Comparison of ENCODE assay signal across 23 mouse cellular contexts in genomic region chr10:3652522-3652921, GRCm38 (mm10).
"Had no signal": no experiment of that assay in that cellular context is flagged by ENCODE, and none has a peak within 500 bp of the region (broad histone marks: within the 10 kb centered on the region; RNA-seq: fewer than 3 reads in every experiment).

No protein-coding gene starts in this region.

- H3K4me1 ChIP-seq: liver, embryonic 13.5 days; megakaryocyte, embryonic 14.5 days; midbrain, embryonic 10.5 days; neural tube, embryonic 12.5 days; neural tube, embryonic 15.5 days had no signal

- H3K4me2 ChIP-seq: kidney, embryonic 15.5 days; liver, embryonic 13.5 days; neural tube, embryonic 12.5 days; neural tube, embryonic 15.5 days had no signal

- H3K9me3 ChIP-seq: kidney, embryonic 15.5 days; liver, embryonic 13.5 days; midbrain, embryonic 10.5 days; neural tube, embryonic 12.5 days; neural tube, embryonic 15.5 days had no signal

- ATAC-seq: inflammation-experienced regulatory T-cells, adult 6 months had no signal

- H3K36me3 ChIP-seq: kidney, embryonic 15.5 days; liver, embryonic 13.5 days; midbrain, embryonic 10.5 days; neural tube, embryonic 12.5 days; neural tube, embryonic 15.5 days had no signal

- H3K9ac ChIP-seq: kidney, embryonic 15.5 days; liver, embryonic 13.5 days; neural tube, embryonic 12.5 days; neural tube, embryonic 15.5 days had no signal

- H3K27me3 ChIP-seq: kidney, embryonic 15.5 days; liver, embryonic 13.5 days; megakaryocyte, embryonic 14.5 days; neural tube, embryonic 12.5 days; neural tube, embryonic 15.5 days had no signal

- H3K27ac ChIP-seq: kidney, embryonic 15.5 days; left cerebral cortex, adult 2 months; liver, embryonic 13.5 days; midbrain, embryonic 10.5 days; neural tube, embryonic 12.5 days; neural tube, embryonic 15.5 days had no signal

- DNase-seq: kidney, adult 11 months; kidney, adult 8-10 months; kidney, postnatal 10 days; kidney, postnatal 36 days; layer of hippocampus, postnatal 36 days; liver, embryonic 13.5 days; lung, adult 2 months; lung, postnatal 14 days; midbrain, embryonic 14.5 days; right cerebral cortex, adult 18-20 months; right cerebral cortex, postnatal 14 days; right cerebral cortex, postnatal 4 days; spleen, adult 18-20 months; thymus, adult 2 months; thymus, postnatal 14 days; thymus, postnatal 4 days had no signal

- H3K4me3 ChIP-seq: kidney, embryonic 15.5 days; left cerebral cortex, adult 2 months; liver, embryonic 13.5 days; megakaryocyte, embryonic 14.5 days; midbrain, embryonic 10.5 days; neural tube, embryonic 12.5 days; neural tube, embryonic 15.5 days had no signal
